Mouse (Mus musculus): ENCODE results near the gene Themis3. TPM values are rescaled to one million over a fixed set of nuclear protein-coding genes. Genes with fewer than 3 reads are reported as not detected.

Themis3 gene
- not detected for polyA plus RNA-seq (2017; shearing (Covaris generic))

DNA sequence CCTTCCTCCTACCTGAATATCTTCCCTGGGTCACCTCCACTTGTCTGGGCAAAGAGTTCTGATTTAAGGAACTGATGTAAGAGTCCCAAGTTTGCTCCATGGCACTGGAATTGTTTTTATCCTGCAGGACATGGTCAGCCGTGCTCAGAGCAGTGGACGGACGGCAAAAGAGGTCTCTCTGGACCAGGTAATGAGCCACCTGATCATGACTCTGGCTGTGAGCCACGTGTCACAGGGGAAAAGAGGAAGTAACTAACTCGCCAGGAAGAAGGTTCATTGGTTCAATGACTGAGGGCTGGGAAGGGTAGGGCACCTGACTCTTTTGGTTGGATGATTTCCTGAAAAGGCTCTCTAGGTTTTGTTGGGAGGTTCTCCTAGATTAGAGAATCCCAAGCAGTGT, at the start of gene Themis3:
Gene Themis3 (minus strand): TSS at position 187 of the 400 bp plus-strand sequence.
- no peak for ATAC-seq

- no peak for ATAC-seq
These were observed 43.7 kb upstream of the Themis3 start for GRCm38 (mm10) chr17:66637951-66638722.

- no peak for ATAC-seq
These were observed 25.7 kb upstream of the Themis3 start for GRCm38 (mm10) chr17:66619996-66620656.

GRCm38 (mm10) chr17:66619255-66619826, 24.9 kb upstream of the Themis3 start:
- no peak for ATAC-seq

DNA sequence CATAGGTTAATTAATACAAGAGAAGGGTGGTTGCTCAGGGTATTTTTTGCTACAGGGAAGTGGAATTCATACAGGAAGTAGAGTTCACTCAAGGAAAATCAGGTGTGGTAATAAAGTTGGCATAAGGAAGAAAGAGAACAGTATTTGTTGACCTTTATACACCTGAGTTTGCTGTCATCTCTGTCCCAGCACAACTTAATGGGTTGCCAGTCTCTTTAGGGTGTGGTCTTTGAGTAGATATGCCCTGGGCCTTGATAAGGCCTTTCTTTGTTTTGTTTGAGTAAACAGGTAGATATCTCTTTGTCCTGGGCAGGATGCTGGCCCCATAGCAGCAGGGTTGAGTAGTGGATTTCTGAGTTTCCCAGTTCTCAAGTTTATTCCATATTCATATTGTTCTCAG, 15.6 kb upstream of the Themis3 start:
- no peak for ATAC-seq

DNA sequence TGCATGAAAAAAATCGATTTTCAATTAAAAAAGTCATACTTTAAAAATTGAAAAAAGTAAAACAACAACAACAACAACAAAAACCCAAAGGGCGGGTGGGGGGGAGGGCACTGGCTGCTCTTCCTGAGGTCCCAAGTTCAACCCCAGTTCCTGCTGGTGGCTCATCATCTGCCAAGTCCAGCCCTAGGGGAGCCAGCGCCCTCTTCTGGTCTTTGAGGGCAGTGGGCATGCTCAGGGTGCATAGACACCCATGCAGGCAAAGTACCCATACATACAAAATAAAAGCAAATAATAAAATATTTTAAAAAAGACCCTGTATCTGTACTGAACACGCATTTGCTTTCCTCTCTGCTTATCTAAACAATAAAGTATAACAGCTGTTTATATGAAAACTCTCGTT, 10.5 kb upstream of the Themis3 start:
- no peak for ATAC-seq

- ATAC-seq, result no peak
These were observed 6.8 kb upstream of the Themis3 start for GRCm38 (mm10) chr17:66601171-66601570.

- ATAC-seq, result no peak
These were observed 1.4 kb upstream of the Themis3 start for GRCm38 (mm10) chr17:66595867-66596266.

- ATAC-seq, result no peak
These were observed 835 bp upstream of the Themis3 start for GRCm38 (mm10) chr17:66595256-66595655.

DNA sequence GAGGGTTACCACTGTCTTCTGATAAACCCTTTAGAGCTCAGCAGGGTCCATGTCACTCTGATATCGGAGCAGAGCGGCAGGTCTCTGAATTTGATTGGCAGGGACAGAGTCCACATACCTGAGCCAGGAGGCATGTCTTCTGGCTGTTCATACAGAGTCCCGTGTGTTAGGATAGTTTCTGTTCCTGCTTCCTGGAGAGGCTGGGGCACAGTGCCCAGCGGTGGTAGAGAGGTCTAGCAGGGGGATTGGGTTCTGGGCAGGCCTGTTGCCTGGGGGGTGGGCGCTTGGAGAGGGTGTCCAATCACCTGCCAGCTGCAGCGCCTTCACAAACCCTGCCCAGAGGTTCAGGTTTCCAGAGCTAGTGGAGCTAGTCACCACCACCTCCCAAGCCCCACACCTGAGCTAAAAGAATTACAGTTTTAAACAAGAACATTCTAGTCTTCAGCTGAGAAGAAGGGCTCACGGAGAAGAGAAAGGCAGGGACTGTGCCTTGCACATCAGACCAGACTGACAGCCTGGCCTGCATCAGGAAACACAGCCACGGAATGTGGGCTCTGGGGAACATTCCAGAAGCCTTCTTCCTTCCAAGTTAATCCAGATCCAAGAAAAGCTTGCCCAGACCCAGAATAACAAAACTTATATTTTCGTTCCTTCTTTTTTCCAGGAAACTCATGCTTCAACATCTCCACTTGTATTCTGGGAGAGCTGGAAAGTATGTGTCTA, 3.9 kb downstream of the Themis3 start:
- ATAC-seq, result no peak

GRCm38 (mm10) chr17:66589864-66590263, 4.6 kb downstream of the Themis3 start:
- ATAC-seq, result no peak

DNA sequence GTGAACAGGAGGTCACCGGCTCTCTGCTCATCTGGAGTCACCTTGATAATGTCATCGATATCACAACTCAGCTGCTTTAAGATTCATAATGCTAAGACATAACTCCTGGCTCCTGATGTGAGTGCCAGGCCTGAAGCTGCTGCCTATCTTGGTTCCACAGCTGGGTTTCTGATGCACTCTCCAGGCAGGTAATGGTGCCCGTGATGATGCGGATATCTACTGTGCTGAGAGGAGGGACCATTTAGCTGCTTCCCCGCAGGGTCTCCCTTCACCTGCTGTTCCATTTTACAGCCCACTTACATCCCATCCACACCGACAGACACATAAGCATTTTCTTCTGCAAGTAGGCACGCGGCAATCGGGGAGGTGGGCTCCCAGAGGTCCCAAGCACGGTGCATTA, 7.7 kb downstream of the Themis3 start:
- ATAC-seq, result no peak

DNA sequence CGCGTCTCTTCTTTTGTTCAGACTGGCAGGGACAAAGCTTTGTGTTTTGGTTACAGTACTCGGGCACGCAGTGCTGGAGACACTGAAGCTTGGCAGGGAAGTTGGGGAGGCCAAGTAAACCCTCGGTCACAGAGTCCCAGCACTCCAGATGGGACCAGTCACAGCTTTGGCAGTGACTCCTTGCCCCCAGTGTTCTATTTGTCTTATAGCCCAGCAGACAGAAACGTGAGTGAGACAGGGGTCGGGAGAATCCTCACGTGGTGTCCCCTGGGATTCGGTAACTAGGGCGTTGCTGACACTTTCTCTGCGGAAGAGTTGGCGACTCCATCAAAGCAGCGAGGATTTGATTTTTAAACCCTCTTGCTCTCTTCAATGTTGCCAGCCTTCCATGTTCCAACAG, 8.3 kb downstream of the Themis3 start:
- ATAC-seq, result no peak

- no peak for ATAC-seq
These were observed 13.4 kb downstream of the Themis3 start for GRCm38 (mm10) chr17:66580990-66581389.

DNA sequence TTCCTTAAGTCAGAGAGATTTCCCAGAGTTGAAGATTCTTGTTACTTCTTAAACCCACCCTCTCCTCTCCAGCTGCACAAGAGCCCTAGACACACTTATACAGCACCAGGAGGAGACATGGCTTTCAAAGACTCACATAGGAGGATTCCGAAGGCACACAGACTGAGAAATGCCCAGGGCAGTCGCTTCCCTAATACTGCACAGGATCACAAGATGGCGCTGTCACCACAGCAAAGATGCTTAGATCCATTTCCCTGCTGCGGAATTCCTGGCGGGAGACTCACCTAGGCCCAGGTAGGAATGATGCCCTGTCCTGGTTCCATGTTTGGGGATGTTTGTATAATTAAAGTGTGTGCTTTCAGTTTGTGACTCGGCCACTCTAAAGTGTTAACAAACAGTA, 16.4 kb downstream of the Themis3 start:
- ATAC-seq, result no peak

- ATAC-seq, result no peak
These were observed 16.9 kb downstream of the Themis3 start for GRCm38 (mm10) chr17:66577507-66577906.

DNA sequence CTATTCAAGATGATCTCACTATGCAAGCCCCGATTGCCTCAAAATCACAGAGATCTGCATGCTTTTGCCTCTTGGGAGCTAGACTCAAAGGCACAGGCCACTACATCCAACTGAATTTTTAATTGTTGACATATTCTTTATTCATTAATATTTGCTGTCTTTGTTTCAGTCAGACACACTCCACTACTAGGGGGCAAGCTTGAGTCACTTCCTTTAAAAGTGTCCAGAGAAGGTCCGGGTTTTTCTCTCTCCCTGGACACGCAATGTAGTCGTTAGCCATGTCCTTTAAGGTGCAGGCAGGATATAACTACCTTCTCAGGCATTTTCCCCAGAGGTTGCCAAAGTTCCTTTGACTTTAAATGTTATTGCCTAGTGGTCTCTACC, 21.8 kb downstream of the Themis3 start:
- no peak for ATAC-seq

DNA sequence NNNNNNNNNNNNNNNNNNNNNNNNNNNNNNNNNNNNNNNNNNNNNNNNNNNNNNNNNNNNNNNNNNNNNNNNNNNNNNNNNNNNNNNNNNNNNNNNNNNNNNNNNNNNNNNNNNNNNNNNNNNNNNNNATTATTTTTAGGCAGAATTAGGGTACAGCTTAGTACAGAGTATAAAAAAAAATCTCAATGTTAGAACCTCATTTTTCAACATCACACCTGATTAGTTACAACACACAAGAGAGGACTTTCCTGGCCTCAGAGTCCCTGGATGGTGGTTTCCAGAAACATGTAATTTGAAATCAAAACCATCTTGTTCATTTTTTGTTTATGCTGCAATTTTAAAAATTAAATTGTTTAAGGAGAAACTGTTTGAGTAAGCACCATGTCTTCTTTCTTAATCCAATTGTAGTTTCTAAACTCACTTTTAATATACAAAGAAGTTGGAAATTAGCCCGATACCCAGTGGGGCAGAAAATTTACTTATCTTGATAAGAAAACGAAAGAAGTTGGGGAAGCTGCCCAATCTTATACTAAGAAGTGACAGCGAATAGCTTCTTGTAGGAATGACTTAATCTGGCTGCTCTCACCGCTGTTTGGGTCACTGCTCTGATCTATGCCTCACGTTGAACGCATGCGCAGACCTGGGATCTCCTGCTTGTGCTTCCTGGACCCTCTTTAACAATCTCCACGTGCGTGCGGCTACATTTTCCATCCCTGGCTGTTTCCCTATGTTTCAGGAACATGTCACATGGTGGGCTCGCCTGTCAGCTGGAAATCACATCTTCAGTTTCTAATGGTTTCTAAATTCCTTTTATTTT, 22.4 kb downstream of the Themis3 start:
- no peak for ATAC-seq

DNA sequence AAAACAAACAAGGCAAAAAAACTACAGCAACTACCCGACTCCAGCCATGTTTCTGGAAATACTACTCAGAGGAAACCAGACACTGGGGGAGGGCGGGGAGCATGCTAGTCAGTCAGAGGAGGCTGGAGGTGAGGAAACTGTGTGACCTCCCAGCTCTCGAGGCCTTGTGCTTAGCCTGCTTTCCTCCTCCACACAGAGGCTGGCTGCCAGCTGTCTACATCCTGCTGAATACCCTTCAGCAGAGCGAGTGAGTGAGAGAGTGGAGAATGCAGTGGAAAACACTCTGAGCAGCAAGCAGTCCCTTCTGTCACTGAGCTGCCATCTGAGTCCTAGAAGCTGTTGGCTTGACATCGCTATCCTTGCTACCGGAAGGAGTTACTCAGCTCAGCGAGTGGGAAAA, 30.2 kb downstream of the Themis3 start:
- no peak for ATAC-seq

DNA sequence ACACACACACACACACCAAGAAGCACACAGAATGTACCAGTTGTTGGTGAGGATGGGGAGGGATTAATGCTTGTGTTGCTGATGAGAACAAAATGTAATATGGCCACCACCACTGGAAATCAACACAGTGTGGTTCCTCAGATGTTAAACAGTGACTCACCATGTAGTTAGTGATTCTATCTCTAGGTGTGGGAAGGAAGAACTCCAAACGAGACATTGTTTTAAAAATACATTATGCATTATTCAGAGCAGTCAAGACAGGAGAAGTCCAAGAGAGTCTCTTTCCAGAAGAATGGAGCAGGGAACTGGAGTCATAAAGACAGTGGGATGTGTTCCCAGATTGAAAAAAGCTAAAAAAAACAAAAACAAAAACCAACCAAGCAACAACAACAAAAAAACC, 30.9 kb downstream of the Themis3 start:
- no peak for ATAC-seq

- ATAC-seq, result no peak
These were observed 33.0 kb downstream of the Themis3 start for GRCm38 (mm10) chr17:66561380-66561779.

Data from activated CD4-positive, CD25-positive, alpha-beta regulatory T cell, adult 4 months (primary cell).